Mouse (Mus musculus) hindbrain, postnatal 0 days (tissue): ENCODE results near the gene Gpr156. TPM values are rescaled to one million over a fixed set of nuclear protein-coding genes. Genes with fewer than 3 reads are reported as not detected.
A peak's percentile ranks its signal among the peaks of the same experiment; 100 is the strongest.

ENCODE experiments used
- ATAC-seq: fragments of 200-750 bp; cut with Nextera tagmentation; 2 replicates; pipeline ENCODE4 v1.8.0; 2017; ENCODE audit warnings: mild to moderate bottlenecking, moderate TSS enrichment, moderate library complexity
- DNase-seq: peaks from one replicate; pipeline ENCODE4 v3.0.0-alpha.2; 2015; ENCODE audit warnings: low spot score
- H3K27ac ChIP-seq: fragments of 300-500 bp; sonication (generic); 2 replicates; pipeline ENCODE4 v1.5.1; 2014; ENCODE audit warnings: mild to moderate bottlenecking
- H3K27me3 ChIP-seq: fragments of 300-500 bp; sonication (generic); 2 replicates; pipeline ENCODE4 v1.6.1; 2014; ENCODE audit warnings: low read length, mixed read lengths; ENCODE audit not compliant: insufficient read depth
- H3K36me3 ChIP-seq: fragments of 300-500 bp; sonication (generic); 2 replicates; pipeline ENCODE4 v1.6.1; 2014; ENCODE audit warnings: low read length, mixed read lengths; ENCODE audit not compliant: insufficient read depth
- H3K4me1 ChIP-seq: fragments of 300-500 bp; sonication (generic); 2 replicates; pipeline ENCODE4 v1.6.1; 2014; ENCODE audit warnings: antibody characterized with exemption, low read length, mixed read lengths; ENCODE audit not compliant: insufficient read depth
- H3K4me2 ChIP-seq: fragments of 300-500 bp; sonication (generic); 2 replicates; pipeline ENCODE4 v1.6.1; 2014; ENCODE audit warnings: low read depth, mild to moderate bottlenecking, low read length, moderate library complexity, mixed read lengths
- H3K4me3 ChIP-seq: fragments of 300-500 bp; sonication (generic); 2 replicates; pipeline ENCODE4 v1.5.1; 2014; ENCODE audit warnings: low read length
- H3K9ac ChIP-seq: fragments of 300-500 bp; sonication (generic); replicated peaks from 2 replicates; pipeline ENCODE4 v1.6.1; 2014; ENCODE audit warnings: mild to moderate bottlenecking, low read length, moderate library complexity, mixed read lengths
- H3K9me3 ChIP-seq: fragments of 300-500 bp; sonication (generic); 2 replicates; pipeline ENCODE4 v1.6.1; 2016; ENCODE audit warnings: low read length, mixed read lengths
- CTCF ChIP-seq: IDR thresholded peaks from 2 replicates; pipeline ENCODE4 v1.5.1; 2016; ENCODE audit warnings: antibody characterized with exemption, control low read depth, low read depth
- WGBS: fragments of 180-500 bp; shearing (Covaris S2); extraction: QIAGEN DNeasy Blood & Tissue Kit; methylation state at CpG from one replicate; pipeline ENCODE4 v1.1.7; 2014; 5-methylcytosine and 5-hydroxymethylcytosine counted together
- polyA plus RNA-seq: library from polyadenylated mRNA; unstranded; fragments of >200 nt; fragmentation: Nextera tagmentation; extraction: Ambion mirVana; gene quantifications from 2 replicates; pipeline ENCODE4 v1.2.1, GENCODE M21; 2015
- total RNA-seq: library from RNA; depleted of rRNA; stranded (reverse); fragments of >200 nt; gene quantifications from 2 replicates; pipeline ENCODE4 v1.2.3, GENCODE M21; 2014

Gpr156 gene
- total and polyA plus RNA-seq, 2 experiments from 2014 or later, result 2.4 to 4.3 TPM

- no peaks in the 10 kb centered on the region for H3K9me3 ChIP-seq
- H3K9ac ChIP-seq, result no peak overlapping the region
- ATAC-seq (no peak), DNase-seq (no peak)
- H3K27me3 ChIP-seq, result no peaks in the 10 kb centered on the region
- TF ChIP-seq CTCF, result no peak
- H3K36me3 ChIP-seq, result no peaks in the 10 kb centered on the region
- no peak overlapping the region for H3K27ac ChIP-seq
- H3K4me3 ChIP-seq, result no peak overlapping the region
- no peaks in the 10 kb centered on the region for H3K4me1 ChIP-seq
- no peak overlapping the region for H3K4me2 ChIP-seq
- 45% methylated on average over 2 of the region's 2 CpGs for WGBS
These were observed 27.4 kb downstream of the Gpr156 start for GRCm38 (mm10) chr16:37943701-37944100.

- H3K4me1 ChIP-seq, result no peaks in the 10 kb centered on the region
- WGBS, result 44% methylated on average over 8 of the region's 8 CpGs
- no peaks in the 10 kb centered on the region for H3K9me3 ChIP-seq
- H3K27ac ChIP-seq, result no peak overlapping the region
- H3K9ac ChIP-seq, result no peak overlapping the region
- no peak for TF ChIP-seq CTCF
- H3K36me3 ChIP-seq, result no peaks in the 10 kb centered on the region
- no peak overlapping the region for H3K4me3 ChIP-seq
- ATAC-seq (no peak), DNase-seq (peak; percentile 61)
- H3K4me2 ChIP-seq, result no peak overlapping the region
- no peaks in the 10 kb centered on the region for H3K27me3 ChIP-seq
These were observed 28.9 kb downstream of the Gpr156 start for GRCm38 (mm10) chr16:37945031-37945796.

- H3K4me3 ChIP-seq, result no peak overlapping the region
- H3K36me3 ChIP-seq, result no peaks in the 10 kb centered on the region
- H3K27me3 ChIP-seq, result no peaks in the 10 kb centered on the region
- WGBS, result 36% methylated on average over 5 of the region's 5 CpGs
- H3K9me3 ChIP-seq, result no peaks in the 10 kb centered on the region
- H3K9ac ChIP-seq, result no peak overlapping the region
- no peaks in the 10 kb centered on the region for H3K4me1 ChIP-seq
- ATAC-seq (0 out of 2 replicates have a peak, but pooled peaks have one; percentile 47), DNase-seq (peak; percentile 71)
- H3K4me2 ChIP-seq, result no peak overlapping the region
- peak; percentile 82 for TF ChIP-seq CTCF
- H3K27ac ChIP-seq, result no peak overlapping the region
These were observed 30.9 kb downstream of the Gpr156 start for GRCm38 (mm10) chr16:37947160-37947559.

- ATAC-seq (no peak), DNase-seq (no peak)
- Histone ChIP-seq H3K9ac (no peak overlapping the region), H3K27me3 (no peaks in the 10 kb centered on the region), H3K4me2 (no peak overlapping the region), H3K36me3 (no peaks in the 10 kb centered on the region), H3K27ac (no peak overlapping the region), H3K4me3 (no peak overlapping the region), H3K4me1 (no peaks in the 10 kb centered on the region), H3K9me3 (no peaks in the 10 kb centered on the region)
- WGBS, result 78% methylated on average over 4 of the region's 4 CpGs
- TF ChIP-seq CTCF, result no peak
These were observed 32.1 kb downstream of the Gpr156 start for GRCm38 (mm10) chr16:37948365-37948764.

GRCm38 (mm10) chr16:37951171-37951570 is 34.9 kb downstream of the Gpr156 start:
- DNase-seq, result no peak
- H3K27me3 ChIP-seq, result no peaks in the 10 kb centered on the region
- no peak overlapping the region for H3K9ac ChIP-seq
- no peak overlapping the region for H3K4me2 ChIP-seq
- no peaks in the 10 kb centered on the region for H3K4me1 ChIP-seq
- no peaks in the 10 kb centered on the region for H3K9me3 ChIP-seq
- no peak overlapping the region for H3K27ac ChIP-seq
- ATAC-seq, result no peak
- TF ChIP-seq CTCF, result no peak
- H3K4me3 ChIP-seq, result no peak overlapping the region
- no peaks in the 10 kb centered on the region for H3K36me3 ChIP-seq

- Histone ChIP-seq H3K27ac (peak overlapping the region; percentile 4; the same call in 1 of the 2 replicates), H3K27me3 (no peaks in the 10 kb centered on the region), H3K36me3 (no peaks in the 10 kb centered on the region), H3K9ac (no peak overlapping the region), H3K4me3 (no peak overlapping the region), H3K4me2 (no peak overlapping the region), H3K9me3 (no peaks in the 10 kb centered on the region), H3K4me1 (no peaks in the 10 kb centered on the region)
- TF ChIP-seq CTCF, result no peak
- ATAC-seq (no peak), DNase-seq (no peak)
- WGBS, result 78% methylated on average over 4 of the region's 4 CpGs
These were observed 36.9 kb downstream of the Gpr156 start for GRCm38 (mm10) chr16:37953186-37953585.
